Mouse (Mus musculus) E14TG2a.4 (cell line): ENCODE measurements at regions not wholly inside any gene's neighbourhood (a gene's known extent, or its start where the extent isn't known, plus 50 kb on each side); places are given as distances from the start of the nearest gene placed in this dataset.
A peak's percentile ranks its signal among the peaks of the same experiment; 100 is the strongest.

Source experiments
- H3K27me3 ChIP-seq: 2 replicates; pipeline ENCODE4 v1.6.1; 2014; ENCODE audit warnings: low read length, control low read depth; ENCODE audit not compliant: insufficient read depth
- H3K36me3 ChIP-seq: 2 replicates; pipeline ENCODE4 v1.6.1; 2014; ENCODE audit warnings: low read length, control low read depth; ENCODE audit not compliant: insufficient read depth
- H3K4me1 ChIP-seq: replicated peaks from 2 replicates; pipeline ENCODE4 v1.6.1; 2014; ENCODE audit warnings: low read depth, low read length, control low read depth
- H3K4me3 ChIP-seq: replicated peaks from 2 replicates; pipeline ENCODE4 v1.5.1; 2014; ENCODE audit warnings: mild to moderate bottlenecking, low read length
- H3K9me3 ChIP-seq: 2 replicates; pipeline ENCODE4 v1.6.1; 2014; ENCODE audit warnings: low read length, control low read depth
- CTCF ChIP-seq: conservative IDR thresholded peaks from 2 replicates; pipeline ENCODE4 v1.5.1; 2014; ENCODE audit warnings: low read length
- NANOG ChIP-seq: IDR thresholded peaks from 2 replicates; pipeline ENCODE4 v1.6.1; 2014; ENCODE audit warnings: borderline replicate concordance, low read length, mixed read lengths
- POU5F1 ChIP-seq: IDR thresholded peaks from 2 replicates; pipeline ENCODE4 v1.6.1; 2014; ENCODE audit warnings: low read length, borderline replicate concordance

DNA sequence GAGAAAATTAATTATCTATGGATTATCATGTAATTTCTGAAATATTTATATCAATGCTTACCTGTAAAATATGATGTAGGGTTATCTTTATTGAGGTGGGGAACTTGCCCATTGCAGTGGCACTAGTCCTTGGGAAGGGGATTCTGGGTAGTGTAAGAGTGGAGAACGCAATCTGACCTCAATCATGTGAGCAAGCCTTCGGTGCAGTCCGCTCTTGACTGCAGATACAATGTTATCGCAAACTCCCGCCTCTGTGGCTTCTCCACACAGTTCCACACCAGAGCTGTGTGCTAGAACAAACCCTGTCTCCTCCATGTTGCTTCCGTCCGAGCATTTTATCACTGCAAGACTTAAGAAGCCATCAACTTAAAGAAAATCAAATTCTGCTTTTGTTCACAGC, 62.1 kb upstream of the Jade1 start:
- peaks cover 82% of the 10 kb centered on the region for H3K4me1 ChIP-seq
- H3K9me3 ChIP-seq = no peaks in the 10 kb centered on the region
- peaks cover 35% of the 10 kb centered on the region for H3K36me3 ChIP-seq
- peak overlapping the region; percentile 90 for H3K4me3 ChIP-seq
- no peaks in the 10 kb centered on the region for H3K27me3 ChIP-seq
- TF ChIP-seq CTCF = no peak
- no peak for TF ChIP-seq POU5F1
- TF ChIP-seq NANOG = no peak

DNA sequence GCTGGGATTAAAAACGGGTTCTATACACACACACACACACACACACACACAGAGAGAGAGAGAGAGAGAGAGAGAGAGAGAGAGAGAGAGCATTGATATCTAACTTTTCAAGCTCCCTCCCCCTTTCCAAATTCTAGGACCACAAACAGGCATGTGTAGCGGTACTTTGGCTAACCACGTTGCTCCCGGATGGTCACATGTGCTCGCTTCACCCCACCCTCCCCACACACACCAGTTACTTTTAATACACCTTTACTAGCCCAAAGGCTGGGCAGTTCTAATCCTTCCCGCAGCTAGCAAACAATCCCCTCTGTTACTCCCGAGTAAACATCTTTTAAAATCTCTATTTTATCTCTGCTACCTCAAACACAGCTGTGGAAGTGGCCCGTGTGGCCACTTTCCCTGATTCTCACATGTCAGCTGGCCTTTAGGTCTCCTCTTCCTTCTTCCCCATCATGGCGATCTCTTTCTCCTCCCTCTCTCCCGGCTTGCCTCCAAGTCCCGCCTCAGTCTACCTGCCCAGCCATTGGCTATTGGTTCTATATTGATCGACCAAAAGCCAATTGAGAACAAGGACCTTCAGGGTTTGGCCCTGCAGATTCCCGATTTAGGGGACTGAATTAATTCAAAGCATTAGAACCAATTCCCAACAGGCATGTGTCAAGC, 62.7 kb upstream of the Jade1 start:
- Histone ChIP-seq H3K36me3 (peaks cover 39% of the 10 kb centered on the region), H3K9me3 (no peaks in the 10 kb centered on the region), H3K4me1 (peaks cover 82% of the 10 kb centered on the region), H3K4me3 (peak overlapping the region; percentile 90), H3K27me3 (no peaks in the 10 kb centered on the region)
- no peak for TF ChIP-seq POU5F1
- TF ChIP-seq CTCF = no peak
- no peak for TF ChIP-seq NANOG

DNA sequence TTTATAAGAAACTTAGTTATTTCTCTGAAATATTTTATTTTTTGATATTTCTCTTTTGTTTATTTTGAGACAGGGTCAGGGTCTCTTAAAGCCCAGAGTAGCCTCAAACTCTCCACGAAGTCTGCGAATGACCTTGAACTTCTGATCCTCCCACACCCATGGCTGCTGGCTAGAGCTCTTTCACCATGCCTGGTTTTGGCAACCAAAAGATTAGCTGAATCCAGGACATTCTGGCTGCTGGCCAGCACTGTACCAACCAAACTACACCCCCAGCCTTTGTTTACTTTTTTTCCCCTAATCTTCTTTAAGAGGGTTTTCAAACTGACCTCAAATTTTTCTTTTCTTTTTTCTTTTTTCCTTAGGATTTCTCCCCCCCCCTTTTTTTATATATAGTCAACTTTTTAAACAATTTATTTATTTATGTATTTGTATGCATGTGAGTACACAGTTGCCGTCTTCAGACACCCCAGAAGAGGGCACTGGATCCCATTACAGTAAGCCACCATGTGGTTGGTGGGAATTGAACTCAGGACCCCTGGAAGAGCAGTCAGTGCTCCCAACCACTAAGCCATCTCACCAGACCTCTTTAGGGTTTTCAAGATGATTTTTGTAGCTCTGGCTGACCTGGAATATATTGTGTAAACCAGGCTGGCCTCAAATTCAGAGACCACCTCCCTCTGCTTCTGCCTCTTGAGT, 63.4 kb upstream of the Jade1 start:
- Histone ChIP-seq H3K4me1 (peaks cover 82% of the 10 kb centered on the region), H3K36me3 (peaks cover 46% of the 10 kb centered on the region), H3K27me3 (no peaks in the 10 kb centered on the region), H3K9me3 (no peaks in the 10 kb centered on the region), H3K4me3 (peak overlapping the region; percentile 90)
- no peak for TF ChIP-seq CTCF
- no peak for TF ChIP-seq NANOG
- TF ChIP-seq POU5F1 = no peak

DNA sequence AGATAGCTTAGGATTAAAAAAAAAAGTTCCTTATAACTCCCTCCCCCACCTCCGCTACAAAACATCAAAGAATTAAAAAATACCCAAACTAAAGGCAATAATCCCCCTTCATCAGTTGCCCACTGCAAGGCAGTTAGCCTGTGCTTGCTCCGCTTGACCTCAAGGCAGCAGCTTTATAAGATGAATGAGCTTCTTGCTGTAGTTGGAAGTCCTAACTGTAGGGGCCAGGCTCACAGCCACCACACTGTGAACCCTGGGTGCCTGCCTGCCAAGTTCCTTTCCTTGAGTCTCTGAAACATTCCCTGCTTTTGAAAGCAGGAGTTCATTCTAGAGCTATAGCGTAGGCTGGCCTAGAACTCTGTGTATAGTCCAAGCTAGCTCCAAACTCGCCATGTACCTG, 64.3 kb upstream of the Jade1 start:
- TF ChIP-seq NANOG = no peak
- TF ChIP-seq POU5F1 = no peak
- no peak for TF ChIP-seq CTCF
- Histone ChIP-seq H3K9me3 (no peaks in the 10 kb centered on the region), H3K36me3 (peaks cover 56% of the 10 kb centered on the region), H3K27me3 (no peaks in the 10 kb centered on the region), H3K4me3 (peak overlapping the region; percentile 90), H3K4me1 (peaks cover 83% of the 10 kb centered on the region)

DNA sequence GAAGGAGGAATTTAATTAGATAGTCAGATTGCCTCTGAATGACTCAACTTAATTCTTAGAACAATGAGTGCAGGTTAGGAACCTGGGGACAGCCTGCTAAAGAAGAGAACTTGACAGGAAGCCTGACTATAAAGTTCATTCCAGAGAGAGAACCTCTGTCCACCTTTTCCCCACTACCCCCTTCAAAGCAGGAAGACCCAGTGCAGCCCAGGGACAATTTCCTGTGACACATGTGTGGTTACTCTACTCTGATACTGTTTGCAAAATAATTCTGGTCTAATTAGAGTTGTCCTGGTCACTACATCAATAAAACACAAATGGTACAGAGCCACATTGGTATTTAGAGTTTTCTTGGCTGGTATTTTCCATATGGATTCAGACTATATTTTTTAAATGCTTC, 65.5 kb upstream of the Jade1 start:
- no peaks in the 10 kb centered on the region for H3K27me3 ChIP-seq
- H3K9me3 ChIP-seq = no peaks in the 10 kb centered on the region
- peak overlapping the region; percentile 90; the same call in 1 of the 2 replicates for H3K4me3 ChIP-seq
- no peak for TF ChIP-seq CTCF
- TF ChIP-seq NANOG = no peak
- TF ChIP-seq POU5F1 = no peak
- H3K36me3 ChIP-seq = peaks cover 67% of the 10 kb centered on the region
- H3K4me1 ChIP-seq = peaks cover 81% of the 10 kb centered on the region

DNA sequence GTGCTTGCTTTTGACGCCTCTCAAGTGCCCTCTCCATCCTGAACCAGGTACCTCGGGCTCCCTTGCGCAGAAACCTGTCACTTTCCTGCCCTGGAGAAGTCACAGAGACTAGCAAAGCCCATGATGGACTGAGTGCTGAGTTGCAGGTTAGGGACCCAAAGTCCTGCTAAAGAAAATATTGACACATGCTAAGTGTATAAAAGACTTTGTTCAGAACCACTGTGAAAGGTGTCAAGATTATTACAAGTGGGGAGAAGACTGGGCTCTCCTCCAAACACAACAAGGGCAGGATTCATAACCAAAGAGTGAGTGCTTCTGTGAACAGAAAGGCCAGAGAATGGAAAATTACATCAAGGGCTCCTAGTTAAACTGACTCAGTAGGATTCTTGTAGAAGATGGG, 66.0 kb upstream of the Jade1 start:
- no peaks in the 10 kb centered on the region for H3K27me3 ChIP-seq
- peaks cover 83% of the 10 kb centered on the region for H3K4me1 ChIP-seq
- H3K4me3 ChIP-seq = 0 out of 2 replicates have a peak overlapping the region, but pooled peaks have one; percentile 10
- TF ChIP-seq CTCF (no peak), NANOG (no peak), POU5F1 (no peak)
- no peaks in the 10 kb centered on the region for H3K9me3 ChIP-seq
- H3K36me3 ChIP-seq = peaks cover 72% of the 10 kb centered on the region

DNA sequence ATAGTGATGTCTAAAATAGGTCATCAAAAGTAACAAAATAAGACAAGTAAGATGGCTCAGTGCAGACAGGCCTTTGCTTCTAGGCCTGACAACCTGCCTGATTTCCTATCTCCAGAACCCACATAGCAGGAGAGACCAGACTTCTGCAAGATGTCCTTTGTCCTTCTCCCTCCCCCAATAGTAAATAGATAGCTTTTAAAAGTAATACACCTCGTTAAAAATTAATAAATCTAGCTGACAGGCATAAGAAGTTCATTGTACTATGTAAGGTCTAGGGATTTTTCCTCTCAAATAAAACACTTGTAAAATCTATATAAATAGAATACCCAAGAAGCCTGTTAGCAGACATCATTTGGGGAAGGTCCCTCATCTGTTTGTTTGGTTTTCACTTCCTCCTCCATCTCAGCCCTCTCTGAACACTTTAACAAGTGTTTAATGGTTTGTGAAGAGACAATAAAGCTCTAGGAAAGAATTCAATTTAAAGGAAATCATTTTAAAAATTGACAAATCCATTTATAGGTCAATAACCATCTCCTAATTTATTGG, 67.2 kb upstream of the Jade1 start:
- H3K9me3 ChIP-seq = no peaks in the 10 kb centered on the region
- H3K4me3 ChIP-seq = no peak overlapping the region
- H3K36me3 ChIP-seq = peaks cover 76% of the 10 kb centered on the region
- no peaks in the 10 kb centered on the region for H3K27me3 ChIP-seq
- no peak for TF ChIP-seq CTCF
- no peak for TF ChIP-seq POU5F1
- no peak for TF ChIP-seq NANOG
- H3K4me1 ChIP-seq = peaks cover 77% of the 10 kb centered on the region

DNA sequence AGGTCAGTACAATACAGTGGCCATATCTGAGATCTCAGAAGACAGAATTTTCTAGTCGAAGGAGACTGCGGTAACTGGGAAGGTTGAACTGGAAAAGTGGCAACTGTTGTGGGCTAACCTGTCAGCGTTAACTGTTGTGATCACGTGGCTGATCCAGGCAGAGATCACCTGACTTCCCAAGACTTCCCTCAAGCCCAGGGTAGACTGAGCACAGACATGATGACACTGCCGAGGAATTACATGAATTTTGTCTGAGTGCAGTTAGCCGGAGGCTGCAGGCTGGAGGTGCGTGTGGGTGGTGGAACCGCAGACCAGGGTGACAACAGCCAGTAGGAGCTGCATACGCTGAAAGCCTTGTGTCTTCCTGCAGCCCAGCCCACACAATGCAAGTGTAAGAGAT, 70.6 kb upstream of the Jade1 start:
- Histone ChIP-seq H3K9me3 (no peaks in the 10 kb centered on the region), H3K36me3 (peaks cover 81% of the 10 kb centered on the region), H3K4me3 (no peak overlapping the region), H3K4me1 (peaks cover 54% of the 10 kb centered on the region), H3K27me3 (no peaks in the 10 kb centered on the region)
- TF ChIP-seq NANOG (no peak), POU5F1 (no peak), CTCF (no peak)

DNA sequence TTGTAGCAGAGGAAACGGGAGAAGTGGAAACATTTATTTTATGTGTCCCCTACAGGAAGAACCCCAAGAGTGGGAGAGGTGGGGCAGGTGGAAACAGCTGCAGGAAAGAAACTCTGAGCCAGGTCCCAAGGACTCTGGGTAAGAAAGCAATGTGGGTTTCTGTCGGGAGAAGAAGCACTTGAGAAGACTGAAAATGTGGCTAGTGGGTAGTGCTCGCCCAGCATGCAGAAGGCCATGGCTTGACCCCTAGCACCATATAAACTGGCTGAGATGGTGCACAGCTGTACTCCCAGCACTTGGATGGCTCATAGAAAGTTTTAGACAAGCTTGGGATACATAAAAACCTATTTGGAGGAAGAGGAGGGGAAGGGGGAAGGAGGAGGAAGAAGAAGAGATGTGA, 71.9 kb upstream of the Jade1 start:
- peaks cover 81% of the 10 kb centered on the region for H3K36me3 ChIP-seq
- peaks cover 41% of the 10 kb centered on the region for H3K4me1 ChIP-seq
- no peaks in the 10 kb centered on the region for H3K9me3 ChIP-seq
- no peak overlapping the region for H3K4me3 ChIP-seq
- H3K27me3 ChIP-seq = no peaks in the 10 kb centered on the region
- TF ChIP-seq POU5F1 (no peak), NANOG (no peak), CTCF (no peak)
